Mouse (Mus musculus) frontal cortex, postnatal 25 days (tissue): Measurements from ENCODE around the gene Tmem170b.

Experiments
- DNase-seq, 2 experiments: peaks; one replicate each; pipeline ENCODE4 v3.0.0; 2022; ENCODE audit warnings: low spot score in 2 of 2

Tmem170b gene

DNA sequence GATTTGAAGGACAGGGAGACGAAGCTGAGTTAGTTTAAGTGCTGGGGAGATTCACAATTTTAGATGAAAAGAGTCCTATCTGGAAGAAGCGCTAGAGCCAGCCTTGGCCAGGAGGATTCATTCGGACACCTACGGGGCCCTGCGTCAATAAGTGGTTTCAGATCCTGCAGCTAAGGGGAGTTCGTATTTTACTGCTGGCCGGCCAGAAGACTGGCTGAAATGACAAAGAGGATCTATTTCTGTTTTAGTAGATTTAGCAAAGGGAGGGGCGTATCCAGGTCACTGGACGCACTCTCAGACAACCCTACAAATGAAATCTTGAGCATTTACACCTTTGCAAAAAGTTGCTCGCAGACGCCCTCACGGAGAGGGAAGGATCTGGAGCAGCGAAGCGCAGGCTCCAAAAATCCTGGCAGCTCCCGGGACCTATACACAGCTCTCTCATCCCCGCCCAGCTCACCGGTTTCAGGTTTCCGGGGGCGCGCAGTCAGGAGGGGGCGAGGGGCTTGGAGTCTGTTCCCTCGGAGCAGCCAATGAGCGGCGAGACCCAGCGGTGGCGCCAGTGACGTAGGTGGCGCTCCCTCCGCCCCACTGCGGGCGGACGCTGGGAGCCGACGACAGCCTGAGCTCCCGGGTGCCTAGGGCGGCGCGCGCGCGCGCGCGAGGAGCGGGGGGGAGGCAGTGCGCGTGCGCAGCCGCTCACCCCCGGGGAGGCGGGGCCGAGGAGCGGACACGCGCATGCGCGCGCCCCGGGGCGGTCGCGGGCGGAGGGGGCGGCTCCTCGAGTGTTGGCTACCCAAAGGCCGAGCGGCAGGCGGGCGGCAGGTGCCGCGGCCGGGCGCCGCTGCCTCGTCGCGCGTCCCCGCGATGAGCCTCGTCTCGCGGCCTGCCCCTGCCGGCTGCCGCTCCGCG, at the start of gene Tmem170b:
Tmem170b (plus strand) TSS at position 809 of the 912 bp plus-strand sequence.
- DNase-seq = peak; percentile 89 to 94

DNA sequence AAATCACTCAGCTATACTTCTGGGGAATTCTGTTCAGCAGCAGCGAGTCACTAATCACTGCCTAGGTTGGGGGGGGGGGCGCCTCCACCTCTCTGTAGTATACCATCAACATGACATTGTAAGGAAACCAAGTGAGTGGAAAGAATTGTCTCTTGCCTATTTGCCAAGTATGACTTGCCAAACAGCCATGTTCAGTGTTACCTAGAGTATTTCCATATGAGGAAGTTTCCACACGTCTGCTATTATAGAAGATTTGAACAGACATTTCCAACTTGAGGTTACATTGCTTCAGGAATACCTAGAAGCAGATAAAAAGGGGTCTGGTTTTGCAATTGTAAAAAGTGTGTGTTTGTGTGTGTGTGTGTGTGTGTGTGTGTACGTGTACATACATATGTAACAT, 44.7 kb upstream of the Tmem170b start:
- DNase-seq = no peak

DNA sequence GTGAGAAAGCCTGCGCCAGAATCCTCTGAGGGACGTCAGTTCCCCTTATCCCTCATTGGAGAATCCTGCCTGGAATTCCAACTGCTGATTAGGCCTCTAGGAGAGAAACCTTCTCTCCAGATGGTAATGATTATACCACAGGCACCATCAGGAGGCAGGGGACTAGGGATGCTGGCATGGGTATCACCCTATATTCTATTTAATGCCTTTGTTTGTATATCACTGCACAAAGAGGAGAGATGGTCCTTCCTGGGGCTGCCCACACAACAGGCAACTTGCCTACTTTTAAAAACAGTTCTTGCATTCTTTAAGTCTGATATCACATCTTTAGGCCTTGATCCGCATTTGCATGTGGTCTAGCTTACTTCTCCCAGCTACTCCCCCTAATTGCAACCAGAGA, 37.3 kb upstream of the Tmem170b start:
- no peak for DNase-seq

DNA sequence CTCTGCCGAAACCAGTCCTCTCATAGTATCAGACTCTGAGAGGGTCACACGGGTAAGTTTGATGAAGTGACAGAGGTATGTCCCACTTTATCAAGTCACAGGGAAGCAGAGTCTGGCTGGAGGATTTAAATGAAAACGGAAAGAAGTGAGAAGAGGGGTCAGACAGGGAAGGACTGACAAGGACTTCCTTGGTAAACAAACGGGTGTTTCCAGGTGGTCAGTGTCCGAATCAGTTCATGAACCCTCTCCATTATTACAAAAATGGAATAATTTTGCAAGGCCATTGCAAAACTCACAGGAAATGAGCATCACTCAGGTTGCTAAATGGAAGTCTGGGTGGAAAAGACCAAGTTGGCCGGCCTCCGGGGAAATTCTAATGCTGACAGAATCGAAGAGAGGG, 36.8 kb upstream of the Tmem170b start:
- DNase-seq = no peak

DNA sequence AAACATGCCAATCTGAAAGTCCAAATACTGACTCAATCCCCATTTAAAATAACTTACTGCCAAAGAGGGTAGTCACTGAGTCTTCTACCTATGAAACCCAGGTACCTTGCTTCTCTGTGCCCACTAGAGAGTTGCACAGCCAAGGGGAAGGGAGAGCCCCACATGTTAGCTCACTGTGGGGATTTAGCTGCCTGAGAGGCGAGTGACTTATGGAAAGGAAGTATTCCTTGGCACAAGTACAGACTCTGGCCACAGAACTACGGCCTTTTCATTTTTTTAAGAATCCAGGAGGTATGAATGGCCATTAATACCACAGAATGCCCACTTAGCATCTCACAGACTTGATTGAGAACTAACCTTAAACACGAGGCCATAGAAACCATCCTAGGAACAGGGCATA, 35.9 kb upstream of the Tmem170b start:
- no peak for DNase-seq

DNA sequence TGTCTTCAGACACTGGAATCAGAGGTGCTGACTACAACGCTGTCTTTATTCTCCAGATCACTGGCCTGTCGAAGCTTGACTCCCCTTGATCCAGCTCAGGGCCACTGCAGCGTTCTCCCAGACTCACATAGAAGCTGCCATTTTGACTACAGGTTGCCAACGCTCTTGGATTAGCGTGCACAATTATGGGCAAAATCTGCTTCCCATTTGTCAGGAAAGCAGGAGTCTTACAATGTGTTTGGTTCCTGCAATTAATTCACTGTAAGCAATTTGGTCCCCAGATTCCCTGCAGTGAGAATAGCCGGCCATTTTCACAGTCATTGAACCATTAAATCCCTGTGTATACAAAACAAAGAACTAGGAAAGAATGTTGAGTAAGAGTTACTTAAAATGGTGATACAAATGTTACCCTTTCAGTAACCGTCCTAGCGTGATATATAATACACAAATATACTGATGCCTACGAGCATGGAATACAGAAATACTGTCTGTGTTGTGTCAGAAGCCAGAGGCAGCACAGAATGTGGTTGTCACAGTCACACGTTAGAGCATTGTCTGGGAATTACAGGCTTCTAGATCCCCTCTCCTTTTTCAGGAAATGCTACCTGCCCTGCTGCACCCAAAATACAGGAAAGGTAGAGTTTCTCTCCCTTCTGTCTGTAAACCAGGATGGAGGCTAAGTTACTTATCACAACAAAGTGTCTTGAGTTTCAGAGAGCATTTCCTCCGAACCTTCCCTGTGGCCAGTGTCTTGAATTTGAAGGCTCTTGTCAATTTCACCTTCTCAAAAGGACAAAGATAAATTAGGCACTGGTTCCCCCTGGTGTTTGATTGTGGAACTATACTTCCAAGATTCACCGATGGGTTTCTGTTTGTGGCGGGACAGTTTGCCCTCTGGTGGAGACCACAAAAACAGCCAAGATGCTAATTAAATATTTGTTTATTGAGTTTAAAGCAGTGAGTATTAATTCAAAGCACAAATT, 34.0 kb upstream of the Tmem170b start:
- peak; percentile 30 to 86 for DNase-seq

DNA sequence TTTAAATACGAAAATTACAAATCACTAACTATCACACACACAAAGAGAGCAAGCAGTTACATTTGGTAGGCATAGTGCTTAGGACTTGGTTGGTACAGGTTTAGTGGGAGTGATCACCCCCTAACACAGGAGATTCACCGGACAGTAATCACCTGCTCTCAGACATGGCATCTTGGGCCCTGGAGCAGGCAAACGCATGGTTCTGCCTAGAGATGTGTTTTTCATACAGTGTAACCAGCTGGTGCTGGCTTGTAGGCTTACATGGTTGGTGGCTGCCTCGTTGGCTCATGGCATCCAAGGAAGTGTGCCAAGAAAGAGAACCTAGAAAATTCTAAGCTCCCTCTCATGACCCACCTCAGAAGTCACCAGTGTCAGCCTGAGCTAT, 33.4 kb upstream of the Tmem170b start:
- DNase-seq = no peak

DNA sequence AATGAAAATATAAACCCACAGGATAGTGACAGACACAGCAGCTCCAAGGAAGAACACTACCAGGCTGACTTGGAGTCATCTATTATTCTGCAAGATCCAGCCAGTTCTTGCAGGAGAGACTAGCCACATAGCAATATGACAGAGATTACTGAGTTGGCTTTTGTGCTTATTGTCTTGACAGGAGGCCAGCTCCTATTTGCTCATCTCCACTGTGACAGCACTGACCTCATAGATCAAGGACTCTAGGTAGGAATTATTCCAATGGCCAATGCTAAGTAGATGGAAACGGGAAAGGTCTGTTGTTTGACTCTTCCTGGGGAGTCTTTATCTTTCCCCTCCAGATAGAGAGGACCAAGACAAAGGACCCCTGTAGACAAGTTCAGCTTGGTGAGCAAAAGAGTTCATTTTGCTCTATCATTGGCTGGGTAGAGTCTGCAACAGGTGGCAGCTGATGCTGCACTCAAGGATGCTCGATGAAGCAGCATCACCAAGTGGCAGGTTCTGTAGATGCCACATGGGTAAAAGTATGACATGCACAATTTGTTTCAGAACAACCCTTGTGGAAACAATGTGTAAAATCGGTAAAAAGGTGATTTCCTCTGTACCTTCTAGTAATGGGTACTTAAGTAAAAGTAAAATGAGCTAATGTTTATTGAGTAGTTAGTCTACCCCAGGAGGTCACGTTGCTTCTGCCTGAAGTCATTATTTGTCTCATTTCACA, 32.4 kb upstream of the Tmem170b start:
- no peak for DNase-seq

DNA sequence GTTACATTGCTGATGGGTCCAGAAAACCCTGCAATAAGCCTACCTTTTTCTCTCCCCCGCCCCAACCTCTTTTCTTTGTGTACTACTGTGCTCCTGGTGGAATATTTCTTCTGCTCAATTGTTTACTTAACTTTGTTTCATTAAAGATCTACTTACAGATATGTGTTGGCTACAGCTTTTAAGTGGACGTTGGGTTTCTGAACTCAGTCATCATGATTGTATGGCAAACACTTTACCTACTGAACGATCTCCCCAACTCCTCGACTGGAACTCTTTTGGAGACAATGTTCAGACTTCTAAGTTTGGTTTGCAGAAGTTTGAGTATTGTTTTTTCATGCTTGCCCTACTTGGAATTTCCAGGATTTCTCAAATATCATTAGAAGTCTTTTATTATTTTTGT, 24.6 kb upstream of the Tmem170b start:
- DNase-seq = no peak

DNA sequence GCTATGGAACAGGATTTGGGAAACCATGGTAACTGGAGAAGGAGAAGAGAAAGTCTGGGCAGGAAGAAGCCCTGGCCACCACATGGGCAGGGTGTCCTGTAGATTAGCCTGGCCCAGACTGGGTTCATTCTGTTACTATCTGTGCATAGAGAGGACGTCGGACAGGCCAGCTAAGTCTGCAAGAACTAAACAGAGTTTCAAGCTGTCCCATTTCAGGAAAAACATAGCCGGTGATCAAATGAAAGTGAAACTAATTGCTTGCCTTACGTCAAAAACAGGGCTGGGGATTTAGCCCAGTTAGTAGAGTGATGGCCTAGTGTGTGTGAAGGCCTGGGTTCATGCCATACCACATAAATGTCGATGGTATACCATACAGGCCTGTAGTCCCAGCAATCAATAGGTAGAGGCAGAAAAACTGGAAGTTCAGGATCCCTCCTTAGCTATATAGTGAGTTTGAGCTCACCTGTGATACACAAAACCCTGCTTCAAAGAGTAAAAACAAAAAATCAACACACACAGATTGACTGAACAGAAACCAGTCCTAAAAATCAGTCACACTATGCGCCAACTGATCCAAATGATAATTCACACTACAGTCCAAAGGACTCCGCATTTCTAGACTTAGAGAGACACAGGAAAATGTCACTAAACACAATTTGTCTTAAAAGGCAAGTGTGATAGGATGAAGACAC, 21.9 kb upstream of the Tmem170b start:
- DNase-seq = no peak

DNA sequence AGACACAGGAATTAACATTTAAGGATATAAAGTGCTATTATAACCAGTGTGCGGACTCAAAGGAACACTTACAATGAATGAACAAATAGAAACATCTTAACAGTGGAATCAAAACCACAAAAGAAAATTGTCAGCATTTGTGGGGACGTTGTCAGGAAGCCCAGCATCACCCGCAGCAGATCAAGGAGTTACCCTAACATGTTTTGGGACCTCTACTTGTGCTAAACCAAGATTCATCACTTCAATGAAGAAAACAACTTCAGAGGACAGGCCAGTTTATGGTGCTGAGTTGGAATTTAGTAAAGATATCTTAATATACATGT, 21.4 kb upstream of the Tmem170b start:
- no peak for DNase-seq

DNA sequence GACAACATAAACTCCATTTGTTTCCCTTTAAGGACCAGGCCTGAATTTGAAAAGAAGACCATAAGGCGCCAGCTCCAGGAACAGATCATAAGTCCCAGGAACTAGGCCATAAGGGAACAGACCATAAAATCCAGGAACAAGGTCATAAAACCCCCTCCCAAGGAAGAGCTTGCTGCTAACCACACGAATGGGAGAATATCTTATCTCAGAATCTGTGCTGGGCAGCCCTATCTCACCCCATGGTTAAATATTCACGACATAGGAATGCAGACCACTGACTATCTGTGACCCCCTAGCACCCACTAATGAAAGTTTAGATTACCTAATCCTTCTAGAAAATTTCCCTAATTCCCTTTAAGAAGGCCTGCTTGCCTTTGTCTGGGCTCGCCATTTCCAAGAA, 20.8 kb upstream of the Tmem170b start:
- DNase-seq = no peak

DNA sequence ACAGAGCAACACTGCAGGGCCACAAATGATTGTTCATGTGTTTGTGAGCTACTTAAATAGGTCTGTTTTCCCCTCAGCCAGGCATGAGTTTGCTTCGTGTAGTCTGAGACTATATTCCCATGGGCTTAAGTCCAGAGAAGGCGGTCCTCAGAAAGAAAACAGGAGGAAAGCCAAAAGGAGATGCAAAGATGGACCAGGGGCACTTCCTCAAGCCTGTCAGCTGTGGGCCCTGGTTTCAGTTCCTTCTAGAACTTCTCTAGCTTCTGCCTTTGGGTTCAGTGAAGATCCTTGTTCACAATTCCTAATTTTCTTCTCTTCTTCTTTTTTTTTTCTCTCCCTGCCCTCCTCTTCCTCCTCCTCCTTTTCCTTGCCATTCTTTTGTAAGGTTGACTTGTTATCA, 9.0 kb upstream of the Tmem170b start:
- no peak for DNase-seq

DNA sequence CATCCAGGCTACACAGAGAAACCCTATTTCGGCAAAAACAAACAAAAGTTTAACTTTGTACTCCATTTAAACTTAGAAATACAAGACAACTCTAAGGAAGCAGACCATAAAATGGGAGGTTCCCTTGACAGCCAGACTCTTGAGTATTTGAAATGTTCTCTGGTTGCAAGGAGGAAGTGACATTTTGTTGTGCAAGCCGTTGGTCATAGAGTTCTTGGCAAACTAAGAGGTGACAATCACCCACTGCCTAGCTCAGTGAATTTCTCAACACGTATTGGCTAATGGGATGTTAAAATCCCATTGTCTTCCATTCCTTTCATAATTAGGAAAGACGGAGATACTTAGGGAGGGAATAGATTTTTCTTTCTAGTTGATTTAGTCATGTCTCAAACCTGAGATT, 5.7 kb upstream of the Tmem170b start:
- DNase-seq = no peak

DNA sequence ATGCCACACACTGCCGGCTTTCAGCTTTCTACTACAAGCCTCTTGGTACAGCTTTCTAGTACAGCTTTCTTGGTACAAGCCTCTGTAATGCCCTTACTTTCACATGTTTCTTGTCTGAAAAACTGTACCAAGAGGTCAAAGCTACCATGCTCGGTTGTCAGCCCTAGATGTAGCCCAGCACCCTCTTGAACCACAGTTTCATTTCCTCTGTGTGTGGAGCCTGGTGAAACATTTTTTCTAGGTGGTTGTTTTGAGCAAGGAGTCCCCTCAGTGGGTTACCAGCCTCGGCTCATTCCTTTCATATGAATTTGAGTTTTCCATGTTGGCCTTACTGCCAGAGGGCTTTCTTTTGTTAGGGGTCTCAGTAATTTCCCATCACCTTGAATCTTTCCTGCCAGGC, 4.7 kb upstream of the Tmem170b start:
- no peak for DNase-seq

DNA sequence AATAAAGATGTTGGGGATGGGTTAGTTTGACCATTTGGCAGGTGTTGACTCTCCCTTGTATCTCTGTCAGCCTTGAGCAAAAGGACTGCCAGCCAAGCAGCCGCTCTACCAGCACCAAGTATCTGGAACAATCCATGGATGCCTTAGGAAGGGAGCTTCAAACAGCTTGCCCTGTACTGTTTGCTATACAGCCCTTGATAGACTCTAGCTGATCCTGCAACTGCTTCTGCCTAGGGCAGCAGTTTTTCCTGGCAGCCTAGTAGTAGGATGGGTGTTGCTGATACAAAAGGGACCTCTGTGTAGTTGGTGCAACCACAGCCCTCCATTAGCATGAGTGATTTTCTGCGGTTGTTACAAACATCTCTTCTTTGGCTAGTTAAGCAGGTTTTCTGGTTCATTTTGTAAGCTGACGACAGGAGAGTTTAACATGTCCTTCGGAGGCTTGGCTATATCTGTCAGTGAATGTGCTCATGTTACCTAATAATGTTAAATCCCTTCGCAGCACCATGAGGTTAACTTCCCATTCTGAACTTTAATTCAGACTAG, 1.7 kb upstream of the Tmem170b start:
- no peak for DNase-seq

DNA sequence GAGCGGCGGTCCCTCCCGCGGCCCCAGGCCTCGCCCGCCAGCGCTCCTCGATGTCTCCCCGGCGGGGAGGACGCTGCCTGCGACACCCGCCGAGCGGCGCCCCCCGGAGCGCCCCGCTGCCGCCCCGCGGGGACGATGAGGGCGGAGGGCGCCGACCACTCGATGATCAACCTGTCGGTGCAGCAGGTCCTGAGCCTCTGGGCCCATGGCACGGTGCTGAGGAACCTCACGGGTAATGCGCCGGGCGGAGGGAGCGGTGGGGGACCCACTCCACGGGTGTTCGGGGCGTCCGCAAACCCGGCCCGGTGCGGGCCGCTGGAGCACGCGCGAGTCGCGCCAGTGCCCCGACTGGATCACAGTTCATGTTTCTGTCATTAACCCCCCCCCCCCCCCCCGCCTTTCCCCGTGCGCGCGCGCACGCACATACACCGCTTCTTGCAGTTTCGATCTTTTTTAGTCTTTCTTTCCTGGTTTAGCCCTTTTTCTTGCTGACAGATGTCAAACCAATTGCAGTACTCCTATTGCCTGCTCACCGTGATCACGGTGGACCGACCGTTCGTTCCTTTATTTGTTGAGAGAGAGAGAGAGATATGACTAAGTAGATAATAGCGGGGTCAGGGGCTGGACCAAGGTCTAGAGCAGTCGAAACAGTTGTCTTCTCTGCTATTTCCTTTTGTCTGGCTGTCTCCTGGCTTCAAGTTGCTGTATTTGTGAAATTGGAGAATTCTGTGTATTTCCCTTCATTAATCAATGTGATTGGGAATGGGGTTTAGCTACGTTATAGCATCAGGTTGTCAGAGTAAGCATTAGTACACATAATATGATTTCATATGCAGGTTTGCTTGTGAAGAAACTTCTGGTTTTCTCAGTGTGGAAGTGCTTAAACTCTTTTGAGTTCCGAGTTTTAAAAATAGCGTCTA, 634 bp downstream of the Tmem170b start:
- peak; percentile 35 to 45 for DNase-seq

DNA sequence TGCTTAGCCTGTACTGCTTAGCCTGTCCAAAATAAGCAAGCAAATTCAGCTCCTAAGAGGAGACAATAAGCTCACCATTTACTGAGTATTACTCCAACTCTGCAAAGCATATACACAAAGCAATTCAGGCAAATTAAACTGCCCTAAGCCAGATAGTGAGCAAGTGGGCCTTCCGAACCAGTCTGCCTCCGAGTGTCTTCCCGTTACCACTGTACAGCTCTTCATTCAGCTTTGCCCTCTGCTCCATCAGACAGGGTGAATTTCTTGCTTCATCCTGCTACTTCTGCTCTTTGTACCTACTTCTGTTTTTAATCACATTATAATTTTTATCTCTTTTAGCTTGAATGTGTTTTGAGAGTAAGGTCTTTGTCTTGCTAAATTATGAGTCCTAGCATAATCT, 1.9 kb downstream of the Tmem170b start:
- no peak for DNase-seq

DNA sequence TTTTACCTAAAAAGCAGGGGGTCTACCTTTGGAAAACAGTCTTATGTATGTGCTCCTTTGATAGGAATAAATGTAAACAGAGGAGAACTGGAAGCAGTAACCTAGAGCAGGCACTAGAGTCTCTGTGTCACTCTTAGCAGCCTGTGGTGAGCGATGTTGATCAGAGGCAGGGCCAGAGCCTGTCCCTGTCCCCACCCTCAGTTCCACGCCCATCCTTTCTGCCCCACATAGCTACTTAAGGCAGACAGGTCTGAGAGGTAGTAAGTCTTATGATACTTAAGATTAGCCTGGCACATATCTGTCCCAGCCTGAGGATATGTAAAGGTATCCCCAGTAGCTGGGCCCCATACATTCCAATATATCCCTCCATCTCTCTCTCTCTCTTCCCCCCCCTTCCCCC, 2.9 kb downstream of the Tmem170b start:
- DNase-seq = no peak

DNA sequence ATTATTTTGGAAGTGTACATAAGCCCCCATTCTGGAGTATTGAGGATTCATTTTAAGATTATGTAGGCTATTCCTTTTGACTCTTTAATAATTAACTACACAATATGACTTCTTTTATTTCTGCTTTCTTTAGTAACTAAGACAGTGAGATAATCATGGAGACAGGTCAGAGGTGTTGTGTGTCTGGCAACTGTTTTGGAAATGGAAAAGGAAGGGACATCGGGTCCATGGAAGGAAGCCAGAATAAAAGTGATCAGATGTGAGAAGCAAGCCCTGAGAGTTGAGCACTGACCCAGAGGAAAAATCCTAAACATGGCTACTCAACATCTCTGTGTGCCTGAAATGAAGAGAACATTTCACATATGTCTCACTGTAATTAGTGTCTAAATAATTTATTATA, 5.3 kb downstream of the Tmem170b start:
- DNase-seq = no peak
